Mouse (Mus musculus): ENCODE measurements around the gene Slc5a12. TPM values are rescaled to one million over a fixed set of nuclear protein-coding genes. Genes with fewer than 3 reads are reported as not detected.

Gene Slc5a12
- polyA plus RNA-seq (2012; rRNA removed; ENCODE audit: low replicate concordance), result not detected in 2 replicates

GRCm38 (mm10) chr2:110596932-110597331, at the start of gene Slc5a12:
Gene Slc5a12, plus strand, starts transcription at chr2:110597298.

Other genes with a start within 250 kb of the Slc5a12 start
- 3.7 and 4.7 TPM in 2 replicates for gene Fibin, start 234.1 kb upstream of the Slc5a12 start, polyA plus RNA-seq (2012; rRNA removed; ENCODE audit: low replicate concordance)
- 0.17 TPM in 1 of 2 replicates, not detected in the other for gene Muc15, start 124.0 kb downstream of the Slc5a12 start, polyA plus RNA-seq (2012; rRNA removed; ENCODE audit: low replicate concordance)

Data from subcutaneous adipose tissue, adult 2 months (tissue).